In the genomic region with DNA sequence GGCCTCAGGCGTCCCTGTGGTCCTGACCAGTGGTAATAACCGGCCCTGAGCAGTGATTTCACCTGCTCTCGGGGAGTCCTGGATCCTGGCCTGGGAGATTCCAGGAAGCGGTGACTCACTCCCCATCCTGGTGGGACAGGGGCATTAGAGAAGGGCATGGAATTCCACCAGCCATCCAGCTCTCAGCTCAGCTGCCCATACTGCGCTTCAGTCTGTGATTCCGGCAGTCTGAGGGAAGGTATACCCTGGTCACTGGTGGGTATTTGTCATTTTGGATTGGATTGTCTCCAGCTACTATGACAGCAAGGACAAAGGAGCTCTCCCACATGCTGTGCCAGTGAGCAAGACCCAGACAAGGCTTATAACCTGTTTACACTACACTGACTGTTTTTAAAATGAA, we compare ENCODE assay signal across 20 mouse cellular contexts. TPM values are rescaled to one million over a fixed set of nuclear protein-coding genes. Genes with fewer than 3 reads are reported as not detected.
DNase-seq lines count a peak whose midpoint lies in the region; ATAC-seq and TF ChIP-seq lines count a peak whose summit lies in the region.
"Had no signal": no experiment of that assay in that cellular context is flagged by ENCODE, and none has a peak within 500 bp of the region (broad histone marks: within the 10 kb centered on the region; RNA-seq: fewer than 3 reads in every experiment).

No protein-coding gene starts in this region.

- no peaks in the 10 kb centered on the region for H3K9me3 ChIP-seq in heart, embryonic 12.5 days (replicated peaks)
- H3K9me3 ChIP-seq in lung, embryonic 16.5 days (ENCODE audit: control insufficient read depth, low read length) = no peaks in the 10 kb centered on the region
- H3K9me3 ChIP-seq in forebrain, embryonic 15.5 days = no peaks in the 10 kb centered on the region
- H3K9me3 ChIP-seq: heart, embryonic 10.5 days; hindbrain, embryonic 15.5 days; intestine, embryonic 15.5 days; limb, embryonic 12.5 days; liver, embryonic 12.5 days; megakaryocyte, embryonic 14.5 days had no signal

- H3K4me1 ChIP-seq in heart, embryonic 12.5 days (replicated peaks) = peaks cover 6% of the 10 kb centered on the region; the same call in 1 of the 2 replicates
- peaks cover 10% of the 10 kb centered on the region for H3K4me1 ChIP-seq in lung, embryonic 16.5 days (replicated peaks; ENCODE audit: control insufficient read depth, insufficient read depth, low read length)
- H3K4me1 ChIP-seq in forebrain, embryonic 15.5 days = 0 out of 2 replicates have a peak, but pooled peaks cover 3% of the 10 kb centered on the region
- H3K4me1 ChIP-seq: hindbrain, embryonic 15.5 days; limb, embryonic 12.5 days had no signal

- peaks cover 6% of the 10 kb centered on the region for H3K79me2 ChIP-seq in myocyte (ENCODE audit: control insufficient read depth, insufficient read depth)

- H3ac ChIP-seq in myocyte (ENCODE audit: control insufficient read depth, insufficient read length) = no peak overlapping the region

- 0 out of 2 replicates have a peak overlapping the region, but pooled peaks have one; percentile 31 for H3K9ac ChIP-seq in heart, embryonic 12.5 days
- no peak overlapping the region for H3K9ac ChIP-seq in lung, embryonic 16.5 days (ENCODE audit: low read length)
- H3K9ac ChIP-seq in forebrain, embryonic 15.5 days (replicated peaks) = no peak overlapping the region
- H3K9ac ChIP-seq: hindbrain, embryonic 15.5 days; intestine, embryonic 15.5 days; limb, embryonic 12.5 days; liver, embryonic 12.5 days had no signal

- no peak overlapping the region for H3K27ac ChIP-seq in heart, embryonic 12.5 days (ENCODE audit: poor library complexity, severe bottlenecking)
- no peak overlapping the region for H3K27ac ChIP-seq in lung, embryonic 16.5 days (ENCODE audit: low read length)
- no peak overlapping the region for H3K27ac ChIP-seq in forebrain, embryonic 15.5 days (replicated peaks)
- H3K27ac ChIP-seq: heart, embryonic 10.5 days; hindbrain, embryonic 15.5 days; intestine, embryonic 15.5 days; limb, embryonic 12.5 days; liver, embryonic 12.5 days had no signal

- no peak for TF ChIP-seq CTCF in Patski (IDR thresholded peaks at IDR 0.05)

- no peaks in the 10 kb centered on the region for H3K27me3 ChIP-seq in heart, embryonic 12.5 days (replicated peaks)
- no peaks in the 10 kb centered on the region for H3K27me3 ChIP-seq in lung, embryonic 16.5 days (ENCODE audit: control insufficient read depth, insufficient read depth, low read depth, low read length)
- H3K27me3 ChIP-seq in Patski (no peaks in the 10 kb centered on the region), myocyte (ENCODE audit: control insufficient read depth, insufficient read depth, insufficient read length) (no peaks in the 10 kb centered on the region)
- H3K27me3 ChIP-seq in forebrain, embryonic 15.5 days = no peaks in the 10 kb centered on the region
- H3K27me3 ChIP-seq: intestine, embryonic 15.5 days; limb, embryonic 12.5 days; liver, embryonic 12.5 days; megakaryocyte, embryonic 14.5 days had no signal

- intact Hi-C loops in heart, postnatal 36 days (cut with DNase I) = no loop called here
- intact Hi-C loops in left cerebral cortex, postnatal 25 days (cut with DNase I) = no loop called here

- no peak for TF ChIP-seq POLR2A in myocyte (IDR thresholded peaks at IDR 0.05; ENCODE audit: insufficient read length, low read depth)

- no peaks in the 10 kb centered on the region for H3K36me3 ChIP-seq in heart, embryonic 12.5 days
- no peaks in the 10 kb centered on the region for H3K36me3 ChIP-seq in lung, embryonic 16.5 days (ENCODE audit: control insufficient read depth, insufficient read depth, low read length)
- H3K36me3 ChIP-seq in myocyte (ENCODE audit: control insufficient read depth, insufficient read depth) = no peaks in the 10 kb centered on the region
- H3K36me3 ChIP-seq in forebrain, embryonic 15.5 days = no peaks in the 10 kb centered on the region
- H3K36me3 ChIP-seq: heart, embryonic 10.5 days; hindbrain, embryonic 15.5 days; intestine, embryonic 15.5 days; limb, embryonic 12.5 days; liver, embryonic 12.5 days had no signal

- no peak overlapping the region for H3K4me3 ChIP-seq in heart, embryonic 12.5 days
- no peak overlapping the region for H3K4me3 ChIP-seq in lung, embryonic 16.5 days (ENCODE audit: low read length)
- no peak overlapping the region for H3K4me3 ChIP-seq in myocyte
- H3K4me3 ChIP-seq in forebrain, embryonic 15.5 days = no peak overlapping the region
- H3K4me3 ChIP-seq: heart, embryonic 10.5 days; hindbrain, embryonic 15.5 days; intestine, embryonic 15.5 days; limb, embryonic 12.5 days; liver, embryonic 12.5 days; megakaryocyte, embryonic 14.5 days had no signal

- no peak for ATAC-seq in heart, embryonic 12.5 days (ENCODE audit: insufficient number of reproducible peaks, low FRiP score)
- ATAC-seq in lung, embryonic 16.5 days (ENCODE audit: low read depth) = peak; percentile 30; the same call in 1 of the 2 replicates
- peak; percentile 72 for ATAC-seq in Patski
- ATAC-seq in forebrain, embryonic 15.5 days (replicated peaks) = no peak
- ATAC-seq: forebrain, embryonic 16.5 days; intestine, embryonic 15.5 days; liver, embryonic 12.5 days had no signal

- WGBS in heart, embryonic 12.5 days = 52% methylated on average over 6 of the region's 6 CpGs
- 54% methylated on average over 6 of the region's 6 CpGs for WGBS in lung, embryonic 16.5 days
- WGBS in forebrain, embryonic 15.5 days = 69% methylated on average over 6 of the region's 6 CpGs

- in situ Hi-C loops in Patski (cut with MboI; ENCODE audit: low pct_unique_long_range_greater_than_20kb) = loop anchor here (5.0 kb wide), 1 partner anchor 35 kb away; no protein-coding TSS in a partner anchor

- CTCF ChIA-PET in Patski (lab: Charles Lee) = interaction anchor here (0.7 to 2.0 kb wide), 3 partner anchors 21 to 73 kb away, joined by 3 to 8 read pairs (median 3); no protein-coding TSS in a partner anchor

- H3K4me2 ChIP-seq in heart, embryonic 12.5 days = no peak overlapping the region
- no peak overlapping the region for H3K4me2 ChIP-seq in lung, embryonic 16.5 days (ENCODE audit: low read depth, low read length)
- peak overlapping the region; percentile 31 for H3K4me2 ChIP-seq in myocyte (ENCODE audit: low read depth)
- no peak overlapping the region for H3K4me2 ChIP-seq in forebrain, embryonic 15.5 days (replicated peaks)
- H3K4me2 ChIP-seq: hindbrain, embryonic 15.5 days; intestine, embryonic 15.5 days; limb, embryonic 12.5 days; liver, embryonic 12.5 days had no signal

- POLR2A ChIA-PET in Patski (lab: Charles Lee) = interaction anchor here (1.2 to 2.1 kb wide), 3 partner anchors 32 to 66 kb away, joined by 4 to 7 read pairs (median 5); no protein-coding TSS in a partner anchor

- no peak for DNase-seq in heart, postnatal 36 days
- DNase-seq in lung, adult 18-20 months = no peak
- DNase-seq in Patski (ENCODE audit: low read depth, low spot score) = peak; percentile 93
- DNase-seq in left cerebral cortex, postnatal 25 days (ENCODE audit: low spot score in 2 of 2) = no peak
- DNase-seq: cerebellum, adult 18-20 months; heart, postnatal 14 days; lung, postnatal 10 days; midbrain, embryonic 14.5 days; thymus, postnatal 25 days had no signal

TF ChIP-seq in myocyte, 11 proteins besides CTCF, POLR2A, EP300 and RAD21 (continues in another document):
- no peak for TF ChIP-seq CEBPB (IDR thresholded peaks at IDR 0.05; ENCODE audit: insufficient read depth, poor library complexity, severe bottlenecking)
- no peak for TF ChIP-seq USF1 (IDR thresholded peaks at IDR 0.05; ENCODE audit: low read depth)
- no peak for TF ChIP-seq E2F4 (IDR thresholded peaks at IDR 0.05; ENCODE audit: insufficient read depth)
- TF ChIP-seq MAX (IDR thresholded peaks at IDR 0.05; ENCODE audit: low read depth) = no peak

RNA-seq across cellular contexts. Expression of a gene that starts 2.3 kb away (rescaled TPM):
- 13.0 and 14.6 TPM in 2 replicates for polyA plus RNA-seq in heart, embryonic 12.5 days (2016; fragmentation: Nextera tagmentation; extraction: Ambion mirVana)
- 10 to 100 TPM; 11.2 to 12.2 TPM for total RNA-seq in heart, postnatal 36 days (2021)
- 18.7 and 19.1 TPM in 2 replicates for polyA plus RNA-seq in lung, embryonic 16.5 days (2015; fragmentation: Nextera tagmentation; extraction: Ambion mirVana)
- polyA plus RNA-seq in Patski (2021) (181 TPM), myocyte (2012; fragmentation: generic; extraction: Trizol) (44.6 TPM)
- total RNA-seq in left cerebral cortex, postnatal 25 days (2021) = 10 to 100 TPM; 17.8 to 17.9 TPM
- polyA plus RNA-seq in forebrain, embryonic 15.5 days (2015; fragmentation: Nextera tagmentation; extraction: Ambion mirVana) = 13.4 TPM in 2 replicates

RNA-seq across cellular contexts. Expression of a gene that starts 7.9 kb away (rescaled TPM):
- 10.8 and 13.8 TPM in 2 replicates for polyA plus RNA-seq in heart, embryonic 12.5 days (2016; fragmentation: Nextera tagmentation; extraction: Ambion mirVana)
- 100 to 1,000 TPM; 137 to 165 TPM for total RNA-seq in heart, postnatal 36 days (2021)
- 18.6 and 23.3 TPM in 2 replicates for polyA plus RNA-seq in lung, embryonic 16.5 days (2015; fragmentation: Nextera tagmentation; extraction: Ambion mirVana)
- polyA plus RNA-seq in Patski (2021) = 140 TPM
- polyA plus RNA-seq in myocyte (2012; fragmentation: generic; extraction: Trizol) = 150 TPM
- total RNA-seq in left cerebral cortex, postnatal 25 days (2021) = 10 to 100 TPM; 92.1 to 95.0 TPM
- polyA plus RNA-seq in forebrain, embryonic 15.5 days (2015; fragmentation: Nextera tagmentation; extraction: Ambion mirVana) = 20.3 and 21.5 TPM in 2 replicates

RNA-seq across cellular contexts. Expression of a gene that starts 30.8 kb away (rescaled TPM):
- 827 and 861 TPM in 2 replicates for polyA plus RNA-seq in heart, embryonic 12.5 days (2016; fragmentation: Nextera tagmentation; extraction: Ambion mirVana)
- 1,000 to 10,000 TPM; 1,105 to 1,168 TPM for total RNA-seq in heart, postnatal 36 days (2021)
- polyA plus RNA-seq in lung, embryonic 16.5 days (2015; fragmentation: Nextera tagmentation; extraction: Ambion mirVana) = 534 and 552 TPM in 2 replicates
- polyA plus RNA-seq in Patski (2021) = 475 TPM
- polyA plus RNA-seq in myocyte (2012; fragmentation: generic; extraction: Trizol) = 1,163 TPM
- 100 to 1,000 TPM; 372 to 381 TPM for total RNA-seq in left cerebral cortex, postnatal 25 days (2021)
- polyA plus RNA-seq in forebrain, embryonic 15.5 days (2015; fragmentation: Nextera tagmentation; extraction: Ambion mirVana) = 437 and 444 TPM in 2 replicates

RNA-seq across cellular contexts. Expression of a gene that starts 33.0 kb away (rescaled TPM):
- 1.7 and 3.6 TPM in 2 replicates for polyA plus RNA-seq in heart, embryonic 12.5 days (2016; fragmentation: Nextera tagmentation; extraction: Ambion mirVana)
- total RNA-seq in heart, postnatal 36 days (2021) = 1 to 10 TPM; 2.0 to 4.7 TPM
- 3.9 and 5.6 TPM in 2 replicates for polyA plus RNA-seq in lung, embryonic 16.5 days (2015; fragmentation: Nextera tagmentation; extraction: Ambion mirVana)
- 30.0 TPM for polyA plus RNA-seq in Patski (2021)
- 10.0 TPM for polyA plus RNA-seq in myocyte (2012; fragmentation: generic; extraction: Trizol)
- 100 to 1,000 TPM; 487 TPM for total RNA-seq in left cerebral cortex, postnatal 25 days (2021)
- polyA plus RNA-seq in forebrain, embryonic 15.5 days (2015; fragmentation: Nextera tagmentation; extraction: Ambion mirVana) = 29.7 and 39.5 TPM in 2 replicates

RNA-seq across cellular contexts. Expression of a gene that starts 40.4 kb away (rescaled TPM):
- polyA plus RNA-seq in heart, embryonic 12.5 days (2016; fragmentation: Nextera tagmentation; extraction: Ambion mirVana) = 25.9 and 28.9 TPM in 2 replicates
- 100 to 1,000 TPM in 1 of 2 experiments, 10 to 100 TPM in 1; 99.9 to 117 TPM for total RNA-seq in heart, postnatal 36 days (2021)
- 11.8 and 12.9 TPM in 2 replicates for polyA plus RNA-seq in lung, embryonic 16.5 days (2015; fragmentation: Nextera tagmentation; extraction: Ambion mirVana)
- 116 TPM for polyA plus RNA-seq in Patski (2021)
- 131 TPM for polyA plus RNA-seq in myocyte (2012; fragmentation: generic; extraction: Trizol)
- 10 to 100 TPM; 74.3 to 98.7 TPM for total RNA-seq in left cerebral cortex, postnatal 25 days (2021)
- polyA plus RNA-seq in forebrain, embryonic 15.5 days (2015; fragmentation: Nextera tagmentation; extraction: Ambion mirVana) = 33.0 and 34.9 TPM in 2 replicates

Comparison
In these comparisons a context has a peak if more than half of its experiments do, and no peak if none do; other contexts are left out.
1. ATAC-seq: peak in lung, embryonic 16.5 days (single experiment) and Patski (single experiment); none in heart, embryonic 12.5 days (single experiment) and forebrain, embryonic 15.5 days (single experiment).